Mouse (Mus musculus) cerebellum, postnatal 14 days (tissue): ENCODE measurements around the gene Adamts2.

Experiments used
- DNase-seq, 2 experiments: peaks; one replicate each; pipeline ENCODE4 v3.0.0; 2021; ENCODE audit warnings: mixed read lengths in 2 of 2

Adamts2 gene

GRCm38 (mm10) chr11:50624239-50624638 lies 22.4 kb downstream of the Adamts2 start:
- DNase-seq = peak in 1 of 2 experiments; percentile 58

DNA sequence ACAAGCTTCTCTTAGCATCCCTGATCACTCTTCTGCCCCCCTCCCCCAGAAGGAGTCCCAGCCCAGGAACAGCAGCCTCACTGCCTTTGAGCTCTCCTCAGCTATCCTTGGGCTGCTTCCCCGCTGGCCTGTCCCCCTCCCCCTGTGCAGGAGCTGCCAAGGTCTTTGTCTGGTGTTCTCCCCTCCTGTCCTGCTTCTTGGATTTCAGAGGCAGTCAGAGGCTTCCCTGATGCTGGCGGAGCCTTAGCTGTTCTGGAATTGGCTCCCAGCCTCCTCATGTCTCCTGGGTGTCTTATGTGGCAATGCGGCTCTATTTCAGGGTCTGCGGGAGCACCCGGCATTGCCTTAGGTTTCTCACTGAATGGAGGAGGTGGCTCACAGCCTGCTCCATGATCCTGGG lies 22.8 kb downstream of the Adamts2 start:
- DNase-seq = peak in 1 of 2 experiments; percentile 42

DNA sequence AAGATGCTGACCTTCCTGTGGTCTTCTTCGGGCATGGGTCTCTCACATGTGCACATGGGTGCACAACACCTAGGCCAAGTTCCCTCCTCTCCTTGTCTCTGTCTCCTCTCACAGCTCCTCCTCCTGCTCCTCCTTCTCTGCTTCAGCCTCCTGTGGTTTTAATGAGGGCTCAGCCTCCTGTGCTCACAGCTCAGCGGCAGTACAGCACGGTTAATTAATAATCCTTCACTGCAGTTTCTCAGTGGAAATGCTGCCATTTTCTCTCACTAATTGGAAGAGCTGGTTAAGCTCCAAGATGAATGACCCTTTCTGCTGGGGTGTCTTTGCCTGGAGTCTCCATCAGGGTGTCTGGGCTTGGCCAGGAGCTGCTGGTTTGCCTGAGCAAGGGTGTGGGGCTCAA lies 27.0 kb downstream of the Adamts2 start:
- no peak for DNase-seq

DNA sequence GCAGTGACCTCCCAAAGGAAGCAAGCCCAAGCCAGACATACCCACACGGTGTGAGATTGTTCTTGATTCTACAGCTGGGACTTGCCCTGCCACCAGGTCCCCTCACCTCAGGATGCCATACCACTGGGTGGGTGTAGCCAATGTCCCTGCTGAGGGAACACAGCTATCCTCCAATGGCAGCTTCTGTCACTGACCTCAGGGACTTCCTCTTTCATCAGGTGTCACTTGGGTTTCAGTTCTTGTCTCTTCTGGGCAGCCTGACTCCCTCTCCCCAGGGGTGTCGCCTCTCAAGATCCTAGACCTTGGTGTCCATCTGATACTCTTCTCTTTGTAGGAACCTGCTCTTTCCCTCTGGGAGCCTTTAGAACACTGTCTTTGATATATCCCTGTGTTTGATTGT lies 28.6 kb downstream of the Adamts2 start:
- DNase-seq = no peak

GRCm38 (mm10) chr11:50632270-50632669 lies 30.4 kb downstream of the Adamts2 start:
- DNase-seq = peak; percentile 88 to 94

- DNase-seq = no peak
Measured at GRCm38 (mm10) chr11:50635051-50635590, 33.2 kb downstream of the Adamts2 start.

DNA sequence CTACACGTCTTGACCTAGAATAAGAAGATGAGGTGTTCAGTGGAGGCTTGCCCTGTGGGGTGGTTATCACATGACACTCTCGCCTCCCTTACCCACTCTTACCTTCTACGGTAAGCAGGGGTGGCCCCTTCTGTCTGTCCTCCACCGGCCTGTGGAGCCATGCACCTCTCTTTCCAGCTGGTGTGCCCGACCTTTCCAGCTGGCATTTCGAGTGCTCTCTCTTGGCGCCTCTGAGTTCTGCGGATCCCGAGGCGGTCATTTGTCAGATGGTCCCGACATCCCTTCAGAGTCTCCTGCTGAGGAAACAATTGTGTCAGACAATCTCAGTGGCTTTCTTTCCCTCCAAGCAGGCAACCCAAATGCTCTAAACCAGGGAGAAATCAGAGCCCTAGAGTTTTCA lies 35.1 kb downstream of the Adamts2 start:
- DNase-seq = peak; percentile 66 to 79

GRCm38 (mm10) chr11:50638197-50638867 lies 36.4 kb downstream of the Adamts2 start:
- peak; percentile 86 to 90 for DNase-seq

GRCm38 (mm10) chr11:50638868-50639220 lies 37.0 kb downstream of the Adamts2 start:
- DNase-seq = peak in 1 of 2 experiments; percentile 76

GRCm38 (mm10) chr11:50642583-50642982 lies 40.7 kb downstream of the Adamts2 start:
- DNase-seq = no peak

GRCm38 (mm10) chr11:50646148-50646547 lies 44.3 kb downstream of the Adamts2 start:
- DNase-seq = no peak

DNA sequence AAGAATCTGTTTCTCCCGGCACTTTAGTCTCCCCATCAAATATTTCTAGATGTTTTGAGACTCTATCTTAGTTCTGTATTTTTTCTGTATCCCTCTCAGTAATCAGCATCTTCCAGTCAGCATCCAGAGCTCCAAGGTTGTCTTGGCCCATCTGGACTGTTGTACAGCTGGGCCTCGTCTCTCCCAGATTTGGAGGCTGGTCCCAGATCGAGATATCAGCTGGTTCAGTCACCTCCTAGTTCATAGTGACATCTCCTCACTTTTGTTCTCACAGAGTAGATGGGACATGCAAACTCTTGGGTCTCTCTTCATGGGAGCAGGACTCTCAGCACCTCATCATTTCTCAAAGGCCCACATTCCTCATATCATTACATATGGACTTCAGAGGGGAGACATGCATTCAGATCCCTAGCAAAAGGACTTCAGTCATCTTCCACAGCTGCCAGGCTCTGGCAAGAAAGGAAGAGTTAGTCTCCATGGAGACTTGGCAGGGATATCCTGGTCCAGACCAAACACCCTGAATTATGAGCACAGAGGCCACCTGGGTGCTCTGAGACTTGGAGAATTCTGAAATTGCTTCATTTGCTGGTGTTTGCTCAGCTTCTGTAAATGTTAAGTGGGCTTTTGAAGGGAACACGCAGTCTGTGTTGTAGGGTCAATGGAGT lies 46.4 kb downstream of the Adamts2 start:
- DNase-seq = no peak

- no peak for DNase-seq
Measured at GRCm38 (mm10) chr11:50650037-50650436, 48.2 kb downstream of the Adamts2 start.

- peak; percentile 75 to 81 for DNase-seq
Measured at GRCm38 (mm10) chr11:50653746-50654431, 52.0 kb downstream of the Adamts2 start.

- peak in 1 of 2 experiments; percentile 38 for DNase-seq
Measured at GRCm38 (mm10) chr11:50658826-50659225, 56.9 kb downstream of the Adamts2 start.

DNA sequence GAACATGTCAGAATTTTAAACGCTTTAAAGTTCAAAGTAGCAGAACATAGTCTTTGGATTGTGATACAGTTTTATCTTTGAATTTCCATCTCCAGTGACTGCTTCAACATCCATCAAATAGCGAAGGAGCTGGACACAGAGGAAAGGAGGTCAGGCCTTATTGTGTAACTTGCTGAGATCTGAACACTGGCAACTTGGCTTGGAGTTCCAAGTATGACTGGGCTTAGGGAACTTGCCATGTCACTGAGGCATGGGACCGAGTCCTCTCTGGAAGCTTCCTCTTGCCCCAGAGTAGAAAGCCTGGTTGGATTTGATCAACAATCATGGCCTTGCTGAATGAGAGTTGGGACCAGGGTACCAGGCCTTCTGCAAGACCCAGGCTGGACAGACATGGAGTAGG lies 60.3 kb downstream of the Adamts2 start:
- no peak for DNase-seq

GRCm38 (mm10) chr11:50664826-50665225 lies 62.9 kb downstream of the Adamts2 start:
- DNase-seq = no peak

GRCm38 (mm10) chr11:50669542-50670362 lies 67.9 kb downstream of the Adamts2 start:
- peak; percentile 97 to 98 for DNase-seq

DNA sequence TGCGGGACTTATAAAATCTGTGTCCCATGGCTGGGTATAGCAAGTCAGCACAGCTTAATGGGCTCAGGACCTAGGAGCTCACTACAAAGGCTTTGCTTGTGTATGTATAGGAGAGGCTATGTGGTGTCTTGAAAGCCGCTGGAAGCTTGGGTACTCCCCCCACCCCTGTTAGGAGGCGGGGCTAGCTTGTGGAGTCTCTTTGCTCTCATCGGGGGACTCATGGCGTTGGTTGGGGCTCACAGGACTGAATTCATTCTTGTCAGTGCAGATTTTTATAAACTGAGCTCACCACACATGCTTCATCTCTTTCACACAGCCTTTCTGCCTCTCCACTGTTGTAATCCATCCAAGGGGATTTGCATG lies 68.5 kb downstream of the Adamts2 start:
- no peak for DNase-seq

GRCm38 (mm10) chr11:50670881-50671280 lies 69.0 kb downstream of the Adamts2 start:
- no peak for DNase-seq

DNA sequence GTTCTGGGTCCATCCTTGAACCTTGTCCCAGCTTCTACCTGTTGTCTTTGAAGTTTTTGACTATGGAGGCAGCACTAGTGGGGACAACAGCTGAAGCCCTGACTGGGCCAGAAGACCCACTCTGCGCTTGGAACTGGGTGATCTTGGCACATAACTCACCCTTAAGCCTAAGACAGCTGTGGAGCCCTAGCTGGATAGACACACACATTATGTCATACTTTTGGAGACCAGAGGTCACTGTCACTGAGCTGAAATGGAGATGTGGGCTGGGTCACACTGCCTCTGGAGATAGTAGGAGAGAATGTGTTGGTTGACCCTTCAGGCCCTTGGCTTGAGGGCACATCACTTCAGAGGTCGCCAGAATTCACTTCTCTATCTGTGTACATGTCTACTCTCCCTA lies 69.5 kb downstream of the Adamts2 start:
- DNase-seq = no peak

DNA sequence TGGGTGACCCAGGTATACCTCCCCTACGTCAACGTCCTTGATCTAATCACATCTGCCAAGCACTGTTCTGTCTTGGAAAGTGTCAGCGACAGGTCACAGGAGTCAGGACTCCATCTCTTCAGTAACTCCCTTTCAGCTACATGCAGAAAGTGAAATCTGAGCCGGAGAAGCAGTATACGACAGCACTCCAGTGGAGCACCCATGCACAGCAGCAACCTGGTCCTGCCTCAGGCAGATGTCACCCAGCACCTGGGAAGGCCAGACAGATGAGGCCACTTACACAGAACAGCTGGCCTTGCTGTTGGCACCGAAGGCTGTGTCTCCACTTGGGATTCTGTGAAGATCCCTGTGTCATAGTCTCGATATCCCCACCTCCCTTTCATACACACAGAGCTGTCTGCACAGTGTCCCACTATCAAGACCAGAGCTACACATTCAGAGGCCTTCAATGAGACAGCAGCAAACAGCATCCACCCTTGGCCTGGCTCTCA lies 70.0 kb downstream of the Adamts2 start:
- no peak for DNase-seq

DNA sequence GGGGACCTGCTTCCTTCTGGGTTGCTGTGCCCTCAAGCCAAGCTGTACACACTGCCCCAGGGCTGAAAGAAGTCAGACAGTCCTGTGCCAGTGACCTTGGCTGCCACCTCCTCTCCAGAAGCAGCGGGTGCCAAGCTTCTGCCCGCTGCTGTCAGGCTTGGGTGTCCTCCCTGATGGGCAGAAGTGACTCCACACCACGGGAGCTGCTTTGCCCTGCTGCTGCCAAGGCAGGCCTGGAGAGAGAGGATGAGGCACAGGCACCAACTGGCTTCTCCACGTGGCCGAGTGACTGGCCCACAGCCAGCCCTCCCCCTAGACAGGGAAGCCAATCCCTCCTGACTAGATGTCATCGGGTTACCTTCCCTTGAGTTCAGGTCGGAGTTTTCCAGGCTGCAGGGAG lies 71.0 kb downstream of the Adamts2 start:
- peak; percentile 80 to 83 for DNase-seq
